ENCODE assay signal across 16 mouse cellular contexts in genomic region chr5:97582509-97582908, GRCm38 (mm10).
"Had no signal": no experiment of that assay in that cellular context is flagged by ENCODE, and none has a peak within 500 bp of the region (broad histone marks: within the 10 kb centered on the region; RNA-seq: fewer than 3 reads in every experiment).

No protein-coding gene starts in this region.

- H3K4me1 ChIP-seq: limb, embryonic 12.5 days; liver, embryonic 13.5 days; lung, embryonic 15.5 days; megakaryocyte, embryonic 14.5 days had no signal

- H3K4me3 ChIP-seq: layer of hippocampus, adult 2 months; limb, embryonic 12.5 days; liver, embryonic 13.5 days; lung, embryonic 15.5 days; megakaryocyte, embryonic 14.5 days had no signal

- H3K9ac ChIP-seq: limb, embryonic 12.5 days; liver, embryonic 13.5 days; liver, postnatal 0 days; lung, embryonic 15.5 days had no signal

- H3K9me3 ChIP-seq: limb, embryonic 12.5 days; liver, embryonic 13.5 days; lung, embryonic 15.5 days; megakaryocyte, embryonic 14.5 days had no signal

- ATAC-seq: liver, postnatal 0 days; midbrain, embryonic 16.5 days had no signal

- H3K36me3 ChIP-seq: limb, embryonic 12.5 days; liver, embryonic 13.5 days; lung, embryonic 15.5 days had no signal

- H3K27me3 ChIP-seq: limb, embryonic 12.5 days; liver, embryonic 13.5 days; lung, embryonic 15.5 days; megakaryocyte, embryonic 14.5 days had no signal

- H3K4me2 ChIP-seq: limb, embryonic 12.5 days; liver, embryonic 13.5 days; lung, embryonic 15.5 days; midbrain, embryonic 11.5 days had no signal

- H3K27ac ChIP-seq: kidney, postnatal 0 days; layer of hippocampus, adult 2 months; limb, embryonic 12.5 days; liver, embryonic 13.5 days; lung, embryonic 15.5 days; macrophage; stomach, postnatal 0 days had no signal

- DNase-seq: kidney, adult 9 months; kidney, postnatal 4 days; liver; liver, embryonic 13.5 days; liver, postnatal 0 days; lung, postnatal 14 days; thymus, postnatal 4 days had no signal
